Mouse (Mus musculus) induced T-regulatory cell, adult 2 months (primary cell): ENCODE results near the gene Fbxw7.
A peak's percentile ranks its signal among the peaks of the same experiment; 100 is the strongest.

ENCODE experiments used
- DNase-seq: peaks from one replicate; pipeline ENCODE4 v3.0.0-alpha.2; 2012; ENCODE audit warnings: low read depth

Fbxw7 gene

GRCm38 (mm10) chr3:84814762-84815381 lies at the start of gene Fbxw7:
Gene Fbxw7 (plus strand): TSS chr3:84815268.
- DNase-seq: peak; percentile 56

GRCm38 (mm10) chr3:84768940-84769339 lies 46.1 kb upstream of the Fbxw7 start:
- DNase-seq: peak; percentile 53

GRCm38 (mm10) chr3:84769411-84769810 lies 45.7 kb upstream of the Fbxw7 start:
- DNase-seq: no peak

- DNase-seq: peak; percentile 66
Measured at GRCm38 (mm10) chr3:84770518-84770917, 44.5 kb upstream of the Fbxw7 start.

GRCm38 (mm10) chr3:84771980-84772379 lies 43.1 kb upstream of the Fbxw7 start:
- peak; percentile 79 for DNase-seq

- DNase-seq: no peak
Measured at GRCm38 (mm10) chr3:84774246-84775066, 40.6 kb upstream of the Fbxw7 start.

- no peak for DNase-seq
Measured at GRCm38 (mm10) chr3:84775067-84775423, 40.0 kb upstream of the Fbxw7 start.

- no peak for DNase-seq
Measured at GRCm38 (mm10) chr3:84775577-84775976, 39.5 kb upstream of the Fbxw7 start.

GRCm38 (mm10) chr3:84776084-84776483 lies 39.0 kb upstream of the Fbxw7 start:
- no peak for DNase-seq

GRCm38 (mm10) chr3:84787914-84788313 lies 27.2 kb upstream of the Fbxw7 start:
- no peak for DNase-seq

- no peak for DNase-seq
Measured at GRCm38 (mm10) chr3:84804036-84804435, 11.0 kb upstream of the Fbxw7 start.

GRCm38 (mm10) chr3:84806206-84806605 lies 8.9 kb upstream of the Fbxw7 start:
- no peak for DNase-seq

- DNase-seq: no peak
Measured at GRCm38 (mm10) chr3:84807826-84808225, 7.2 kb upstream of the Fbxw7 start.

- DNase-seq: peak; percentile 72
Measured at GRCm38 (mm10) chr3:84808906-84809305, 6.2 kb upstream of the Fbxw7 start.

GRCm38 (mm10) chr3:84810803-84811202 lies 4.3 kb upstream of the Fbxw7 start:
- DNase-seq: no peak

GRCm38 (mm10) chr3:84813436-84814156 lies 1.5 kb upstream of the Fbxw7 start:
- no peak for DNase-seq

GRCm38 (mm10) chr3:84814157-84814761 lies 809 bp upstream of the Fbxw7 start:
- DNase-seq: peak; percentile 100

GRCm38 (mm10) chr3:84815461-84815860 lies 393 bp downstream of the Fbxw7 start:
- DNase-seq: peak; percentile 76

GRCm38 (mm10) chr3:84816951-84817350 lies 1.9 kb downstream of the Fbxw7 start:
- DNase-seq: no peak

GRCm38 (mm10) chr3:84820654-84821201 lies 5.7 kb downstream of the Fbxw7 start:
- no peak for DNase-seq

- DNase-seq: peak; percentile 46
Measured at GRCm38 (mm10) chr3:84825990-84826389, 10.9 kb downstream of the Fbxw7 start.

GRCm38 (mm10) chr3:84826405-84826804 lies 11.3 kb downstream of the Fbxw7 start:
- no peak for DNase-seq
